Mouse (Mus musculus) cerebellum, adult 2 months (tissue): ENCODE results near the gene Kcne3. TPM values are rescaled to one million over a fixed set of nuclear protein-coding genes. Genes with fewer than 3 reads are reported as not detected.
A peak's percentile ranks its signal among the peaks of the same experiment; 100 is the strongest.

Experiments used
- DNase-seq, 2 experiments: peaks; one replicate each; pipeline ENCODE4 v3.0.0; 2021
- H3K27ac ChIP-seq: fragments of 200-500 bp; 2 replicates; pipeline ENCODE4 v1.5.1; 2012; ENCODE audit warnings: low read length, control low read depth, inconsistent platforms; ENCODE audit not compliant: insufficient read depth
- H3K27me3 ChIP-seq: fragments of 200-500 bp; 2 replicates; pipeline ENCODE4 v1.6.1; 2012; ENCODE audit warnings: inconsistent platforms, mild to moderate bottlenecking, low read length, moderate library complexity; ENCODE audit not compliant: control insufficient read depth, insufficient read depth
- H3K4me1 ChIP-seq: fragments of 200-500 bp; 2 replicates; pipeline ENCODE4 v1.6.1; 2011; ENCODE audit warnings: low read length; ENCODE audit not compliant: control insufficient read depth, insufficient read depth
- H3K4me3 ChIP-seq: fragments of 200-500 bp; replicated peaks from 2 replicates; pipeline ENCODE3; 2011; ENCODE audit warnings: mild to moderate bottlenecking, low read depth, low read length, control low read depth; ENCODE audit not compliant: insufficient read depth
- CTCF ChIP-seq: fragments of 200-500 bp; IDR thresholded peaks from 2 replicates; pipeline ENCODE4 v1.5.1; 2011; ENCODE audit warnings: low read depth, mild to moderate bottlenecking, control low read depth, low read length, moderate library complexity, borderline replicate concordance; ENCODE audit not compliant: insufficient read depth
- POLR2A ChIP-seq: fragments of 200-500 bp; IDR thresholded peaks from 2 replicates; pipeline ENCODE4 v1.6.1; 2011; ENCODE audit warnings: low read length, control low read depth, borderline replicate concordance; ENCODE audit not compliant: insufficient read depth
- WGBS: fragments of 180-500 bp; shearing (Covaris S2); methylation state at CpG from one replicate; pipeline ENCODE4 v1.1.7; 2018; 5-methylcytosine and 5-hydroxymethylcytosine counted together
- polyA plus RNA-seq: library from polyadenylated mRNA; depleted of rRNA; stranded (reverse); fragments of >200 nt; gene quantifications from 2 replicates; pipeline ENCODE4 v1.2.3, GENCODE M21; 2012

Gene Kcne3
- polyA plus RNA-seq, 1 experiment: not detected

DNA sequence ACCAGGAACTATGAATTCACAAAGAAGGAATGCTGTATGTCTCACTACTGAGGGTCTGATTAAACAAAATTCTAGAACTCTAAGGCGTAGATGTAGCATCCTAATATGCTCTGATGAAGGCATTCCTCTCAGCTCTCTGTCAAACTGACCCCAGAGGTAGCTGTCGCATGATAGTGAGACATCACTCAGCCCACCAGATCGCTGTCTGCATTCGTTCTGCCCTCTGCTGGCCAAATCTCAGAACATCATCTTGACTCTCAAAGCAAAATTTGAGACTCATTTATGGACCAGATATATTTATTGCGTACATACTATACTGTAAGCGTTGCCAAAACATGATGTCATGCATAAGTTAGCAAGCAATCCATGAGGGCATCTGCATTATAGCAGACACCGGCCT lies 11.3 kb downstream of the Kcne3 start:
- H3K4me1 ChIP-seq: no peaks in the 10 kb centered on the region
- DNase-seq: peak; percentile 21 to 41
- H3K27ac ChIP-seq: no peak overlapping the region
- TF ChIP-seq POLR2A (no peak), CTCF (peak; percentile 84)
- no peak overlapping the region for H3K4me3 ChIP-seq
- WGBS: 18% methylated on average over 7 of the region's 7 CpGs
- H3K27me3 ChIP-seq: no peaks in the 10 kb centered on the region

DNA sequence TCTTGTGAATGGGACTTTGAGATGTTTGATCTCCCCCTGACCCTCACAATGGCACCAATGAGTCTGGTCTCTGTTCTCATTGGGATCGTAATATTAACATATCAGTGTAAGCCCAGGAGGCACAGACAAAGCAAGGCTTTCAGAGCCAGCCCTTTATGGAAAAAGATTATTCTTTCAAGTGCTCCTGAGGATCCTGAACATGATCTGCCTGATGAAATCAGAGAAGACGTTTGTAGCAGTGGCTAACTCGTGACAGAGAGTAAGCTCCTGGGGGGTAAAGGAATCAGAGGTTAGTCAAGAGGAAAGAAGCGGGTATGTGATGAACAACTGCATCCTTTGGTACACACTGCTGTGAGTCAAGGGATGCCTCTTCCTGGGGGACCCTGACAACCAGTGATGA lies 13.9 kb downstream of the Kcne3 start:
- TF ChIP-seq CTCF (no peak), POLR2A (no peak)
- H3K4me3 ChIP-seq: no peak overlapping the region
- H3K27ac ChIP-seq: no peak overlapping the region
- no peaks in the 10 kb centered on the region for H3K4me1 ChIP-seq
- no peak for DNase-seq
- H3K27me3 ChIP-seq: no peaks in the 10 kb centered on the region
- 59% methylated on average over 4 of the region's 4 CpGs for WGBS

DNA sequence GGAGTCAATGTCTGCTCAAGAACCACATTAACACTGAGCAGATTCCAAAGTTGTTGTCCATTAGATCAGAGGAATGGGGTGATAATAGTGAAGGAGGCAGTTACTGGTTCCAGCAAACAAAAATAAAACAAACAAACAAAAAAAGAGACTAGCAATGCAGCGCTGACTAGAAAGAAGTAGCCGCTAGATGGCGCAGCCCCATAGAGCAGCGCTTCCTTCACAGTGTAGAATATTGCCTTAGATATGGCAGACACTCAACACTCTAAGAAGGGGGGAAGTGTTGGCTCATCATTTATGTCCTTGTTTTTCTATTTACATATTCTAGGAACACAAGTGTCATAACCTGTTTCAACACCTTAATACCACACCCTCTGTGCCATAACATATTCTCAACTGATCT lies 14.5 kb downstream of the Kcne3 start:
- Histone ChIP-seq H3K4me3 (no peak overlapping the region), H3K4me1 (no peaks in the 10 kb centered on the region), H3K27ac (no peak overlapping the region), H3K27me3 (no peaks in the 10 kb centered on the region)
- DNase-seq: peak; percentile 63
- TF ChIP-seq POLR2A (no peak), CTCF (peak; percentile 85)
- WGBS: 0% methylated on average over 4 of the region's 4 CpGs

DNA sequence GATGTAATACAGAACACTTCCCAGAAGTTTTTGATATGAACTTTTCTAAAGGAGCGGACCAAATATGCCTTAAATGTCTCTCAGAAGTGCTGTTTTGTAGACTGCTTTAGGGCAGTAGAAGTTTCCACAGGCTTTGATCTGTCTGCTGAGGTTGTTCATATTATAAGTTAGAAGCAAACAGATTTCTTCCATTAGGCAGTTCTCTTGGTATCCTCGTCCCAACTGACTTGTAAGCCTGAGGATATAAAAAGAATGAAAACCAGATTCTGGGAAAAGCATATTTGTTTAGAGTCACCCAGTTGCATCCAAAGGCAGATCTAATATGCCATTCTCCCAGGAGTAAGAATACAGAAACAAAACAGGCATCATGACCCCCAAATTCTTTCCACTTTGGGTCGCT lies 24.9 kb downstream of the Kcne3 start:
- Histone ChIP-seq H3K4me3 (no peak overlapping the region), H3K27ac (no peak overlapping the region), H3K4me1 (no peaks in the 10 kb centered on the region), H3K27me3 (no peaks in the 10 kb centered on the region)
- TF ChIP-seq CTCF (no peak), POLR2A (no peak)
- 89% methylated on average over 3 of the region's 3 CpGs for WGBS
- DNase-seq: no peak

DNA sequence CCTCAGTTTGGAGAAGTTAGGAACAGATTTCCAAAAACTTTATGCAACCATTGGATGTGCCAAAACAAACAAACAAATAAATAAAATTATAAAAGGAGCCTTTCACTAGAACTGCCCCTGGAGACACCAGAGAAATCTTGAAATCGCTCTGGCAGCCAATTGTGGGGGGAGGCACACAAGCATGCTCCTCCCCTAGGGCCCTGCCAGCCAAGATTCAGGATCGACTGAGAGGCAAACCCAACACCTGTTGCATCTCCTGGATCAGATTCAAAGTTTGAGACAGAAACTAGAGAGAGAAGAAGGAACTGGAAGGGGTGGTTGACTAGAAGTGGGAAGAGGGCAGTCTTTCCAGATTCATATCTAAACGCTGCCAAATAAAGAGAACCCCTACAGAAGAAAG lies 27.3 kb downstream of the Kcne3 start:
- H3K27ac ChIP-seq: no peak overlapping the region
- H3K4me1 ChIP-seq: no peaks in the 10 kb centered on the region
- no peak overlapping the region for H3K4me3 ChIP-seq
- WGBS: 22% methylated on average over 3 of the region's 3 CpGs
- H3K27me3 ChIP-seq: no peaks in the 10 kb centered on the region
- no peak for DNase-seq
- TF ChIP-seq CTCF (no peak), POLR2A (no peak)

DNA sequence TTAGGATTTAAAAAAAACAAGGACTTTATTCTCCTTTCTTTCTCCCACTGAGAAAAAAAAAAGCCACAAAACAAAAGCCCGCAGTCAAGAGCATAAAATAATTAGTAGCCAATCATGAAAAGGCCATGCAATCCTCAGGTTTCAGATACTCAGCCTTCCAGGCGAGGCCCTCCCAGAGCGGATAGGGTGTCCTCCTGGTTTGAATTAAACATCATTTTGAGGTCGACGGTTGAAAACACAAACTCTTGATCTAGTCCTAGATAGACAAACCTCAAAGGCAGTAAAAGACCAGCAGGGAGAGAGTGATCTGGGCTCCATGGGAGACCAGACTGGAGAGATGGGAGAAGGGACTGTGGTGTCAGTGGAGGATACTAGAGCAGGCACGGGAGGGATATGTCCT lies 28.6 kb downstream of the Kcne3 start:
- 91% methylated on average over 6 of the region's 6 CpGs for WGBS
- Histone ChIP-seq H3K27ac (no peak overlapping the region), H3K4me1 (no peaks in the 10 kb centered on the region), H3K27me3 (no peaks in the 10 kb centered on the region), H3K4me3 (no peak overlapping the region)
- DNase-seq: no peak
- TF ChIP-seq CTCF (no peak), POLR2A (no peak)

DNA sequence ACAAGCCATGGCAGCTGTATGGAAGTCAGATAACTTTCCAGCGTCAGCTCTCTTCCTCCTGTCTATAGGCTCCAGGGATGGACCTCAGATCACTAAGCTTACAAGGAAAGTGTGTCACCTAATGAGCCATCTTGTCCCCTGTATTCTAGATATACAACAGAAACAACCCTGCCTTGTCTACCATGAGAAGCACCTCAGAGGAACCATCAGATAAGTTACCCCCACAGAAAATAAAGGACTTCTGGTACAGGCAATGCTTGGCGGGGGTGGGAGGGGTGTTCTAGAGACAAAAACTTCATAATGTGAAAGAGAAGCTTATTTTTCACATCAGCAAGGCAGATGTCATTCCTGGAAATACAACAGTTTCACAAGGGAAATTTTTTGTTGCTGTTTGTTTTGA lies 29.8 kb downstream of the Kcne3 start:
- WGBS: 98% methylated on average over 2 of the region's 2 CpGs
- no peak for TF ChIP-seq POLR2A
- TF ChIP-seq CTCF: no peak
- Histone ChIP-seq H3K27me3 (no peaks in the 10 kb centered on the region), H3K4me1 (no peaks in the 10 kb centered on the region), H3K4me3 (no peak overlapping the region), H3K27ac (no peak overlapping the region)
- no peak for DNase-seq

DNA sequence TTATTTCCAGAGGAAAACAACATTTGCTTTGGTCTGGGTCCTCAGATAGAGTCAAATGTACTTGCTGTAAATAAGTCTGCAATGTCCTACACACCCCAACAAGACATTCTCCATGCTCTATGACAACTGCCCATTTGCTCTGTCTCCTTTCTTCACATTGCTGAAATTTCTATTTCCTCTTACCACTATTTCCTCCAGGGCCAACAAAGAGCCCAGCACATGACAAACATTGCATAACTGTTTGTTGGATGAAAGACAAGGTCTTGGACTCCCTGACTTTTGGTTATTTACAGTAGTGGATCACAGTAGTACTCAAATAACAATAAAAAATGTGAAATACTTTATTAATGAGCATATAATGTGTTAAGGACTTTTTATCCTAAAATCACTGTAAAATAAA lies 31.6 kb downstream of the Kcne3 start:
- TF ChIP-seq POLR2A: no peak
- TF ChIP-seq CTCF: no peak
- Histone ChIP-seq H3K4me1 (no peaks in the 10 kb centered on the region; the same call in 1 of the 2 replicates), H3K27ac (no peak overlapping the region), H3K4me3 (no peak overlapping the region), H3K27me3 (no peaks in the 10 kb centered on the region)
- DNase-seq: no peak
